Mouse (Mus musculus) gastrocnemius, adult 2 months (tissue): Measurements from ENCODE around the gene Foxm1. TPM values are rescaled to one million over a fixed set of nuclear protein-coding genes. Genes with fewer than 3 reads are reported as not detected.
A peak's percentile ranks its signal among the peaks of the same experiment; 100 is the strongest.

ENCODE experiments used
- DNase-seq: peaks from one replicate; pipeline ENCODE4 v3.0.0; 2022
- H3K27ac ChIP-seq: fragments of 200-600 bp; 2 replicates; pipeline ENCODE4 v1.8.1; 2022; ENCODE audit warnings: mild to moderate bottlenecking
- H3K4me3 ChIP-seq: fragments of 200-600 bp; 2 replicates; pipeline ENCODE4 v1.8.1; 2022; ENCODE audit warnings: mild to moderate bottlenecking, moderate library complexity
- CTCF ChIP-seq: fragments of 200-600 bp; IDR thresholded peaks from 2 replicates; pipeline ENCODE4 v1.8.1; 2022; ENCODE audit warnings: antibody characterized with exemption, mild to moderate bottlenecking, moderate library complexity
- intact Hi-C: fragments of 180-260 bp; cut with DNase I; formaldehyde crosslinking; loops from one replicate; pipeline ENCODE4 v1.15.1; 2025
- total RNA-seq, 2 experiments: library from RNA; stranded (reverse); gene quantifications; 2 replicates each; pipeline ENCODE4 v1.2.3; 2021

The Foxm1 gene
- total RNA-seq, 2 experiments from 2014 or later = 0.10 to 0.22 TPM

GRCm38 (mm10) chr6:128418076-128418475 is 55.3 kb downstream of the Foxm1 start:
- H3K4me3 ChIP-seq = no peak overlapping the region
- no peak for TF ChIP-seq CTCF
- H3K27ac ChIP-seq = no peak overlapping the region
- intact Hi-C loops = no loop called here
- DNase-seq = no peak

GRCm38 (mm10) chr6:128421036-128421435 is 58.3 kb downstream of the Foxm1 start:
- no peak for DNase-seq
- no peak for TF ChIP-seq CTCF
- no peak overlapping the region for H3K27ac ChIP-seq
- intact Hi-C loops = no loop called here
- H3K4me3 ChIP-seq = no peak overlapping the region

GRCm38 (mm10) chr6:128421480-128421879 is 58.7 kb downstream of the Foxm1 start:
- no peak for TF ChIP-seq CTCF
- intact Hi-C loops = no loop called here
- no peak overlapping the region for H3K4me3 ChIP-seq
- H3K27ac ChIP-seq = no peak overlapping the region
- no peak for DNase-seq

- no peak for DNase-seq
- Histone ChIP-seq H3K4me3 (peak overlapping the region; percentile 71), H3K27ac (peak overlapping the region; percentile 100)
- intact Hi-C loops = no loop called here
- no peak for TF ChIP-seq CTCF
Measured at GRCm38 (mm10) chr6:128423496-128424268, 60.9 kb downstream of the Foxm1 start.

- intact Hi-C loops = no loop called here
- TF ChIP-seq CTCF = no peak
Measured at GRCm38 (mm10) chr6:128424269-128425019, 61.7 kb downstream of the Foxm1 start, which contains the start of gene Itfg2. TSS of gene Itfg2 (minus strand) at chr6:128424931.

GRCm38 (mm10) chr6:128425046-128425445 is 62.3 kb downstream of the Foxm1 start:
- intact Hi-C loops = no loop called here
- Histone ChIP-seq H3K4me3 (peak overlapping the region; percentile 71), H3K27ac (peak overlapping the region; percentile 100)
- TF ChIP-seq CTCF = no peak
- DNase-seq = no peak

More at GRCm38 (mm10) chr6:128424269-128425019, 61.7 kb downstream of the Foxm1 start, which contains the start of gene Itfg2:
- H3K27ac ChIP-seq = peak within 1 kb of the TSS; percentile 100
- DNase-seq = peak; percentile 97
- H3K4me3 ChIP-seq = peak within 1 kb of the TSS; percentile 71

Other genes with a start within 250 kb of the Foxm1 start
- gene Tspan9, start 219.4 kb upstream of the Foxm1 start, total RNA-seq = 10 to 100 TPM; 21.8 to 41.9 TPM
- gene Tead4, start 62.1 kb upstream of the Foxm1 start, total RNA-seq = 1 to 10 TPM; 7.6 to 8.1 TPM
- gene Tulp3, start 7.1 kb upstream of the Foxm1 start, total RNA-seq = 1 to 10 TPM; 5.9 to 6.6 TPM
- 1 to 10 TPM; 5.0 to 6.0 TPM for gene Rhno1, start 56 bp upstream of the Foxm1 start, total RNA-seq
- gene Tex52, start 12.5 kb downstream of the Foxm1 start, total RNA-seq = not detected
- not detected for gene Gm44596, start 12.5 kb downstream of the Foxm1 start, total RNA-seq
- gene Nrip2, start 36.3 kb downstream of the Foxm1 start, total RNA-seq = 1 to 10 TPM; 1.5 to 1.7 TPM
- 10 to 100 TPM; 15.3 to 16.3 TPM for gene Itfg2, start 62.0 kb downstream of the Foxm1 start, total RNA-seq
- gene Fkbp4, start 75.7 kb downstream of the Foxm1 start, total RNA-seq = 100 to 1,000 TPM; 105 to 165 TPM
- gene Pzp, start 163.8 kb downstream of the Foxm1 start, total RNA-seq = not detected
- gene A2ml1, start 218.6 kb downstream of the Foxm1 start, total RNA-seq = not detected